Mouse (Mus musculus) brain, embryonic 14.5 days (tissue): ENCODE results near the gene Gm10128.
"Not testable (repeated sequence)": the region's sequence is repeated elsewhere in the genome, so short reads cannot be mapped to it uniquely, and the experiment has no call there.

Experiments
- CTCF ChIP-seq: fragments of 200-500 bp; IDR thresholded peaks from 2 replicates; pipeline ENCODE4 v1.5.1; 2012; ENCODE audit warnings: inconsistent platforms, mild to moderate bottlenecking, moderate library complexity, borderline replicate concordance; ENCODE audit not compliant: insufficient read depth, insufficient read length; ENCODE audit errors: extremely low read depth
- POLR2A ChIP-seq: fragments of 200-500 bp; IDR thresholded peaks from 2 replicates; pipeline ENCODE4 v1.6.1; 2012; ENCODE audit warnings: mild to moderate bottlenecking, inconsistent platforms, borderline replicate concordance; ENCODE audit not compliant: poor library complexity, insufficient read depth, insufficient read length, severe bottlenecking; ENCODE audit errors: extremely low read depth

DNA sequence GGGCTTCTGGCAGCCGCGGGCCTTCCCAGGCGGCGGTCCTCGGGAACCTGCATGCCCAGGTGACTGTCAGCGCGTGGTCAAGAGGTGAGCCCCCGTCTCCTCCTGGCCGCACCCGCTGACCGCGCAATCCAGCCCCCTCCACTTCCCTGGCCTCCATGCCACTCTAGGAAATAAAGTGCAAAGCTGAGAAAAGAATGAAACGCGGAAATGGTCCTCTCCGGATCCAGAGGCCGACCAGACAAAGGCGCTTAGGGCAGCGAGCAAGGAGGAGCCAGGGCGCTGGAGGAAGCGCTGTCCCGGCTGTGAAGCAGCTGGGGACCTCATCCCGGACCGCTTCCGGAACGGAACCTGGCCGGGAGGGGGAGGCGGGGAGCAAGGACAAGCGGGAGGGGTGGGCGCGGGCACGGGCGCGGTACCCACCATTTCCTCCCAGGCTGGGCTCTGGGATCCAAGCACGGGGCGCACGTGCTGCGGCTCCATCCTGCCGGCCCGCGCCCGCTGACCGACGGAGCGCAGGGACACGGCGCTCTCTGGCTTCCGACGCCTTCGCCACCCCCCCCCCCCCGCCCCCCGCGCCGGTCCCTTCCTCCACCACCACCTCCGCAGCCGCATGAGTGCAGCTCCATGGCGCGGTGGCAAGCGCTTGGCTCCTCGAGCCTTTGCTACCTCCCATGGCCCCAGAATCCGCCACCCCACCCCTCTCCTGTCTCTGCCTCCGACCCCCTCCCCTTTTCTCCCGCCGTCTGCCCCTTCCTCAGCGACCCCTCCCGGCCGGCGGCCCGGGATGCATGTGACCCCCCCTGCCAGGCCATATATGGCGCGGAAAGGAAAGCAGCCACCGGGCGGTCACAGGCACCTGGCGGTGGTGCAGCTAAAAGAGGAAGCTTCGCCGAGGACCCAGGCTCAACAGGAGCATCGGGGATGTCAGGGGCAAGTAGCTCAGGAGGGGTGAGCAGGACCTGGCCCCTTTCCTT, 14.6 kb upstream of the Gm10128 start:
- not testable (repeated sequence) for TF ChIP-seq CTCF, POLR2A
